Mouse (Mus musculus) hindbrain, embryonic 16.5 days (tissue): ENCODE data around the gene Nutf2-ps1. TPM values are rescaled to one million over a fixed set of nuclear protein-coding genes. Genes with fewer than 3 reads are reported as not detected.

Experiments
- ATAC-seq: fragments of 200-750 bp; cut with Nextera tagmentation; 2 replicates; pipeline ENCODE4 v1.8.0; 2017; ENCODE audit warnings: moderate TSS enrichment, moderate library complexity
- H3K27ac ChIP-seq: fragments of 300-500 bp; sonication (generic); 2 replicates; pipeline ENCODE4 v1.5.1; 2014; ENCODE audit warnings: low read depth, mild to moderate bottlenecking, control low read depth, low read length, moderate library complexity
- H3K27me3 ChIP-seq: fragments of 300-500 bp; sonication (generic); replicated peaks from 2 replicates; pipeline ENCODE4 v1.6.1; 2014; ENCODE audit warnings: low read length; ENCODE audit not compliant: control insufficient read depth, insufficient read depth
- H3K36me3 ChIP-seq: fragments of 300-500 bp; sonication (generic); 2 replicates; pipeline ENCODE4 v1.6.1; 2014; ENCODE audit warnings: mild to moderate bottlenecking, low read length, moderate library complexity, mixed read lengths; ENCODE audit not compliant: control insufficient read depth, insufficient read depth
- H3K4me1 ChIP-seq: fragments of 300-500 bp; sonication (generic); 2 replicates; pipeline ENCODE4 v1.6.1; 2014; ENCODE audit warnings: low read depth, low read length; ENCODE audit not compliant: control insufficient read depth, insufficient read depth
- H3K4me2 ChIP-seq: fragments of 300-500 bp; sonication (generic); 2 replicates; pipeline ENCODE4 v1.6.1; 2014; ENCODE audit warnings: mild to moderate bottlenecking, low read length, control low read depth, moderate library complexity
- H3K4me3 ChIP-seq: fragments of 300-500 bp; sonication (generic); 2 replicates; pipeline ENCODE4 v1.5.1; 2014; ENCODE audit warnings: mild to moderate bottlenecking, low read length, control low read depth, moderate library complexity
- H3K9ac ChIP-seq: fragments of 300-500 bp; sonication (generic); 2 replicates; pipeline ENCODE4 v1.6.1; 2014; ENCODE audit warnings: low read depth, mild to moderate bottlenecking, control low read depth, low read length, moderate library complexity
- H3K9me3 ChIP-seq: fragments of 300-500 bp; sonication (generic); 2 replicates; pipeline ENCODE4 v1.6.1; 2014; ENCODE audit warnings: mild to moderate bottlenecking, low read length, moderate library complexity; ENCODE audit not compliant: control insufficient read depth
- WGBS: fragments of 180-500 bp; shearing (Covaris S2); extraction: QIAGEN DNeasy Blood & Tissue Kit; methylation state at CpG from one replicate; pipeline ENCODE4 v1.1.7; 2014; 5-methylcytosine and 5-hydroxymethylcytosine counted together
- polyA plus RNA-seq: library from polyadenylated mRNA; unstranded; fragments of >200 nt; fragmentation: Nextera tagmentation; extraction: Ambion mirVana; gene quantifications from 2 replicates; pipeline ENCODE4 v1.2.1, GENCODE M21; 2015

Nutf2-ps1 gene
- polyA plus RNA-seq, 1 experiment from 2014 or later = 244 TPM

DNA sequence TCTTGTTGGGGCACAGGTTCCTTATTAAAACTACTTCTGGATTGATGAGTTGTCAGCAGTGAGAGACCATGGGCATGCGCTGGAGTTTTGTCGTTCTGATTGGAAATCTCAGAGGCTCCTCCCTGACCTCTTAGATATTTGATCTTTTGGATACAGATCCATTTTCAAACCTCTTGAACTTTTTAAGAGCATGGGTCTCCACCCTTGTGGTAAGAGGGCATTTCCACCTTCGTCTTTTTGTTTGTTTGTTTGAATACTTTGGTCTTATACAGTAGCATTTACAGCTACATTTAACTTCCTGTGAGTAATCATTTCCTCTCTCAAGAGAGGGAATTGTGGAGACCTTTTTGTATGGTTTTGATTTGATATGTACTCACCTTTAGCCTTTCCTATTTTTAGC is 49.6 kb downstream of the Nutf2-ps1 start:
- WGBS = 82% methylated on average over 3 of the region's 3 CpGs
- Histone ChIP-seq H3K9ac (no peak overlapping the region), H3K4me3 (no peak overlapping the region), H3K36me3 (peaks cover 3% of the 10 kb centered on the region; the same call in 1 of the 2 replicates), H3K4me1 (no peaks in the 10 kb centered on the region), H3K9me3 (no peaks in the 10 kb centered on the region), H3K4me2 (no peak overlapping the region), H3K27ac (no peak overlapping the region), H3K27me3 (no peaks in the 10 kb centered on the region)
- no peak for ATAC-seq

DNA sequence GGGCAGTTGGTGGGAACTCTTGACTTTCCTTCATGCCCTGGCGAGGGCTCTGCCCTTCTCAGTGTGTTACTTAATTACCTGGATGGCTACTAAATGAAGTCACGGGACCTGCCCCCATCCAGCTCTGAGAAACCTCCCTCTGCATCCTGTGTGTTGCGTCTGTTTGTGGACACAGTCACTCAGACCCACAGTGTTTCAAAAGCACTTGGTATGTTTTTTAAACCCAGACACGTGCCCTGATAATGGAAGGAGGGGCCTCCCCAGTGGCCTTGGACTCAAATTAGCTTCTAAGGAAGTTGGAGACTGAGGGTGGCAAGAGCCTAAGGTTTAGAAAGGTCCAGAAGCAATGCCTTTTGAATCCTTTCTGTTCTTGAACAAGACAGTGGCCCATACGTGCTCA is 50.1 kb downstream of the Nutf2-ps1 start:
- Histone ChIP-seq H3K27me3 (no peaks in the 10 kb centered on the region), H3K36me3 (peaks cover 3% of the 10 kb centered on the region; the same call in 1 of the 2 replicates), H3K4me2 (no peak overlapping the region), H3K4me1 (no peaks in the 10 kb centered on the region), H3K9ac (no peak overlapping the region), H3K4me3 (no peak overlapping the region), H3K9me3 (no peaks in the 10 kb centered on the region), H3K27ac (no peak overlapping the region)
- WGBS = 78% methylated on average over 5 of the region's 5 CpGs
- ATAC-seq = no peak

Other genes with a start within 250 kb of the Nutf2-ps1 start
- gene Gm10197, start 217.3 kb downstream of the Nutf2-ps1 start, polyA plus RNA-seq = not detected in 2 replicates
- gene Smndc1, start 198.5 kb downstream of the Nutf2-ps1 start, polyA plus RNA-seq = 26.9 and 29.8 TPM in 2 replicates
- gene Dusp5, start 60.0 kb downstream of the Nutf2-ps1 start, polyA plus RNA-seq = 7.6 and 8.2 TPM in 2 replicates
- 49.9 and 50.0 TPM in 2 replicates for gene Smc3, start 11.3 kb upstream of the Nutf2-ps1 start, polyA plus RNA-seq
- 0.86 and 0.88 TPM in 2 replicates for gene Rbm20, start 88.2 kb upstream of the Nutf2-ps1 start, polyA plus RNA-seq